Mouse (Mus musculus): ENCODE results near the gene Mitd1. TPM values are rescaled to one million over a fixed set of nuclear protein-coding genes. Genes with fewer than 3 reads are reported as not detected.

The Mitd1 gene
- total RNA-seq, 2 experiments from 2014 or later, result 11.9 to 13.7 TPM

DNA sequence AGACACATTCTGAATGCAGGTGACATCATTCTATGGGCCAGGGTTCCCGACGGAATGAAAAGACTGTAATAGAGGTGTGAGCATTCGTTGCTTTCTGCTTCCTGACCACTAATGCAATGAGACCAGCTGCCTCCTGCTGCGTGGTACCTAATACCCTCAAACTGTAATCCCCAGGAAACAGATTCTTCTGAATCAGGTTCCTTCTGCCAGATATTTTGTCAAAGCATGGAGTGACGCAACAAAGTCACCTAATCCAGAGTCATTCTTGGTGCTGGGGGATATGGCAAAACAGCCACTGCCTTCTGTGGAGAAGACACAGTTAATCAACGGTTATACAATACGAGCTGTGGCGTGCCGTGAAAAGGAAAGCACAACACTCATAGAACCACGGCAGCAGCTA is 21.6 kb downstream of the Mitd1 start:
- DNase-seq (ENCODE audit: low spot score in 2 of 2), result no peak

GRCm38 (mm10) chr1:37867684-37868322 is 22.4 kb downstream of the Mitd1 start:
- DNase-seq (ENCODE audit: low spot score in 2 of 2), result no peak

GRCm38 (mm10) chr1:37867056-37867455 is 23.2 kb downstream of the Mitd1 start:
- DNase-seq (ENCODE audit: low spot score in 2 of 2), result peak; percentile 38 to 50

GRCm38 (mm10) chr1:37866286-37866685 is 23.9 kb downstream of the Mitd1 start, which contains the start of gene Tsga10:
TSS of gene Tsga10 (minus strand) at chr1:37866429.
- no peak for DNase-seq (ENCODE audit: low spot score in 2 of 2)

DNA sequence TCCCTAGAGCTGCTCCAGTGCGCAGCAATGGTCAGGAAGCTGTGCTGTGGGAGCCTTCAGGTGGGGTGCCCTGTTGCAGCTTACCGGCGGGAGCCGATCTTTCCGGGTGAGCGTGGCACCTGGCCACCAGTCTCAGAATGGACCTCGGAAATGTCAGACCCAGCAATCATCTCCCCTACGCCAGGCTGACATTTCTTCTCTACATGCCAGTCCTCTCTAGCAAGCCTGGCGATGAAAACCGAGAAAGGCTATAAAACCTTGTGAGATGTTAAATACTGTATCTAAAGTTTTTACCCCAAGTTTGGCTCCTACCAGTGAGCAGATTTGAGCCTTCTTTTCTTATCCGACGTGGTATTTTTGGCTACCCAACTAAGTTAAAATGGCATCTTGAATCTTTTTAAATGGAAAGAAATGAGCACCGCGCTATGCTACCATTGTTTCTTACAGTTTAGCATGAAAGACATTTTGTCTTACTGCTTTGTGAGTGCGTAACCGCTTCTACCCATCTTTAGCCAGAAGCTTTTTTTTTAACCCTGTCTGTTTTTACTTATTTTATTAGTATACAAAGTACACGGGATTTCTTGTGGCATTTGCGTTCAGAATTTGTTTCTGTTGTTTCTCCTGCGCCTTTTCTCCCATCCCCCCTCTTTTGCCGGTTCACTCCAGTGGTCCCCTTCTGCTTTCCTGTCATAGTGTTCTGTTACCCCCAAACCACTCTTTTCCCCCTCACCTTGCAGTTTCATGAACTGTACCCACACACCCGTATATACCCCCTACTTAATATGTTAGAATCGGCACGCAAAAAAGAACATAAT is 24.6 kb downstream of the Mitd1 start:
- no peak for DNase-seq (ENCODE audit: low spot score in 2 of 2)

DNA sequence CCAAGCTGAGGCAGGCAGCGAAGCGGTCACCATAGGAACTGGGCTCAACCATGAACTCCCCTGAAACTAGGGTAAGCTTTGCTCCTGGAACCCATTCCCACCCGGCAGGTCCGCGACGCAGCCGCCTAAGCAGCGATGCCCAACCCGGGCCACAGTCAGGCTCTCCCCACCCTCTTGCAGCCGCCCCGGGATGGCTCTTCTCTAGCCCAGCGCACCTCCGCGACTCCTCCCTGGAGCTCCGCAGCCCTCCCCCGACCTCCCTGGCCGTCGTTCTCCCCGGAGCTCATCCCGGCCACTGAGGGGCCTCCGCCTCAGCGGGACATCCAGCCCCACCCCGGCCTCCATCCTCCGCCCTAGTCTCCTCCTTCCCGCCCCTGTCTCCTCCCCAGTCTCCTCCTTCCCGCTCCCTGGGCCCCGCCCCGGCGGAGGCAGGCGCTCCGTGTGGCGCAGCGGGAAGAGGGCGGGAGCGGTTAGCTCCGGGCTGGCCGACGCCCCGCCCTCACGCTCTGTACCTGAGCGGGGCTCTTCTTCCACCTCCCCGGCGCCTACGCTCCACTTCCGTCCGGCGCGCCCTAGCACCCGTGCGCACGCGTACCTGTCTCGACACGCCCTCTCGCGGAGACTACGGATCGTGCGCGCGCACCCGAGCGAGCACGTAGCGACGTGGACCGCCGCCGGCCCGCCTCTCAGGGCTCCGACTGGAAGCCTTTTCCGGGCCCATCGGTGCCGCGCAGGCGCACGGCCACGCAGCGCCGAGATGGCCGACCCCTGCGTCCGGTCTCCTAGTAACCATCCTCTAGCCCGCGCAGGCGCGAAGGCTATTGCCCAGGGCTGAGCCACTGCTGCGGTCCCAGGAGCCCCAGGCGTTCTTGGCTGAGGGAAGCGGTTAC is 25.5 kb downstream of the Mitd1 start:
- peak; percentile 99 for DNase-seq (ENCODE audit: low spot score in 2 of 2)

GRCm38 (mm10) chr1:37850696-37851095 is 39.5 kb downstream of the Mitd1 start:
- no peak for DNase-seq (ENCODE audit: low spot score in 2 of 2)

DNA sequence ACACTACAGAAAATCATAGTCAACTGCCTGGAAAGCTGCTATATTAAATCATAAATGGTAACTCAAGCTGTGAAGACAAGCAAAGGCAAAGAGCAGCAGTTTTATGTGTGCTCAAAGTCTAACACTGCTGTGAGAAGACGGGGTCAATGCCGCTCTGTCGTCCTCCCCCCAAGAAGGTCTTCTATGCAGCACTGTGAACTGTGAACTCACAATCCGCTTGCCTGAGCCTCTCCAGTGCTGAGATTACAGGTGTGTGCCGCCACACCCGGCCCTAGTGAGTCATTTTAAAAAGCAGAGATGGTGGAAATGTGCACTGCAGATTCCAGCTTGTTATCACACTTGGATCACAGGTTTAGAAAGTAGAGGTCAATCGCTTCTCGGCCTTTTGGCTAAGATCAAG is 43.3 kb downstream of the Mitd1 start:
- no peak for DNase-seq (ENCODE audit: low spot score in 2 of 2)

DNA sequence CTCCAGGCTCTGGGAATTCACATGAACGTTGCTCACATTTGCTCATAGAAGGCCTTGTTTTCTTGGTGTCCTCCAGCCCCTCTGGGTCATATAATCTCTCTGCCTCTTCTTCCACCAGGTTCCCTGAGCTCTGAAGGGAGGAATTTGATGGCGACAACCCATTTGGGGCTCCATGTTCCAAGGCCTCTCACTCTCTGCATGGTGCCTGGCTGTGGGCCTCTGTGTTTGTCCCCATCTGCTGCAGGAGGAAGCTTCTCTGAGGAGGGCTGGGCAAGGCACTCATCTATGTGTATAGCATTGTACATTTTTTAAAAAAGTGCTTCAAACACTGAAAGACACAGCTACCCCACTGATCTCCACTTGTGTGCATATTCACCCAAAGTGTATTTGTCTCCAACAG is 58.5 kb downstream of the Mitd1 start:
- no peak for DNase-seq (ENCODE audit: low spot score in 2 of 2)

Other genes with a start within 250 kb of the Mitd1 start
- gene 2010300C02Rik, start 170.3 kb downstream of the Mitd1 start, total RNA-seq (2021), result 100 to 1,000 TPM; 151 to 166 TPM
- gene Tsga10, start 24.0 kb downstream of the Mitd1 start, total RNA-seq (2021), result 10 to 100 TPM; 15.3 to 18.0 TPM
- 1 to 10 TPM; 7.0 to 7.5 TPM for gene Lipt1, start 18.7 kb downstream of the Mitd1 start, total RNA-seq (2021)
- 100 to 1,000 TPM; 142 to 164 TPM for gene Mrpl30, start 66 bp upstream of the Mitd1 start, total RNA-seq (2021)
- not detected for gene Lyg2, start 26.1 kb upstream of the Mitd1 start, total RNA-seq (2021)
- not detected for gene Lyg1, start 67.3 kb upstream of the Mitd1 start, total RNA-seq (2021)
- gene Txndc9, start 107.5 kb upstream of the Mitd1 start, total RNA-seq (2021), result 10 to 100 TPM; 66.7 to 68.6 TPM
- gene Eif5b, start 107.6 kb upstream of the Mitd1 start, total RNA-seq (2021), result 10 to 100 TPM; 35.1 to 38.8 TPM
- gene Rev1, start 239.4 kb upstream of the Mitd1 start, total RNA-seq (2021), result 10 to 100 TPM; 36.7 to 38.6 TPM

Data from layer of hippocampus, postnatal 10 days (tissue).